Mouse (Mus musculus) stomach, embryonic 16.5 days (tissue): Measurements from ENCODE around the gene Pknox2. TPM values are rescaled to one million over a fixed set of nuclear protein-coding genes. Genes with fewer than 3 reads are reported as not detected.

Source experiments
- ATAC-seq: fragments of 200-750 bp; cut with Nextera tagmentation; 2 replicates; pipeline ENCODE4 v1.8.0; 2017; ENCODE audit warnings: moderate number of reproducible peaks, moderate TSS enrichment; ENCODE audit not compliant: insufficient read depth, low FRiP score
- H3K27ac ChIP-seq: fragments of 300-500 bp; sonication (generic); 2 replicates; pipeline ENCODE4 v1.5.1; 2014; ENCODE audit warnings: low read length
- H3K27me3 ChIP-seq: fragments of 300-500 bp; sonication (generic); 2 replicates; pipeline ENCODE4 v1.6.1; 2014; ENCODE audit warnings: low read length, control low read depth, mixed read lengths; ENCODE audit not compliant: control insufficient read depth, insufficient read depth
- H3K36me3 ChIP-seq: fragments of 300-500 bp; sonication (generic); 2 replicates; pipeline ENCODE4 v1.6.1; 2014; ENCODE audit warnings: low read length; ENCODE audit not compliant: control insufficient read depth, insufficient read depth
- H3K4me1 ChIP-seq: fragments of 300-500 bp; sonication (generic); 2 replicates; pipeline ENCODE4 v1.6.1; 2014; ENCODE audit warnings: low read length, control low read depth, mixed read lengths; ENCODE audit not compliant: control insufficient read depth, insufficient read depth
- H3K4me2 ChIP-seq: fragments of 300-500 bp; sonication (generic); 2 replicates; pipeline ENCODE4 v1.6.1; 2014; ENCODE audit warnings: low read depth, low read length, mixed read lengths
- H3K4me3 ChIP-seq: fragments of 300-500 bp; sonication (generic); replicated peaks from 2 replicates; pipeline ENCODE4 v1.5.1; 2014; ENCODE audit warnings: mild to moderate bottlenecking, low read length
- H3K9ac ChIP-seq: fragments of 300-500 bp; sonication (generic); 2 replicates; pipeline ENCODE4 v1.6.1; 2014; ENCODE audit warnings: low read length
- H3K9me3 ChIP-seq: fragments of 300-500 bp; sonication (generic); replicated peaks from 2 replicates; pipeline ENCODE4 v1.6.1; 2016; ENCODE audit warnings: low read length, control low read depth; ENCODE audit not compliant: control insufficient read depth
- WGBS: fragments of 180-500 bp; shearing (Covaris S2); extraction: QIAGEN DNeasy Blood & Tissue Kit; methylation state at CpG from one replicate; pipeline ENCODE4 v1.1.7; 2014; 5-methylcytosine and 5-hydroxymethylcytosine counted together
- polyA plus RNA-seq: library from polyadenylated mRNA; unstranded; fragments of >200 nt; fragmentation: Nextera tagmentation; extraction: Ambion mirVana; gene quantifications from 2 replicates; pipeline ENCODE4 v1.2.1, GENCODE M21; 2015

Pknox2 gene
- polyA plus RNA-seq, 1 experiment from 2014 or later = 10.2 TPM

DNA sequence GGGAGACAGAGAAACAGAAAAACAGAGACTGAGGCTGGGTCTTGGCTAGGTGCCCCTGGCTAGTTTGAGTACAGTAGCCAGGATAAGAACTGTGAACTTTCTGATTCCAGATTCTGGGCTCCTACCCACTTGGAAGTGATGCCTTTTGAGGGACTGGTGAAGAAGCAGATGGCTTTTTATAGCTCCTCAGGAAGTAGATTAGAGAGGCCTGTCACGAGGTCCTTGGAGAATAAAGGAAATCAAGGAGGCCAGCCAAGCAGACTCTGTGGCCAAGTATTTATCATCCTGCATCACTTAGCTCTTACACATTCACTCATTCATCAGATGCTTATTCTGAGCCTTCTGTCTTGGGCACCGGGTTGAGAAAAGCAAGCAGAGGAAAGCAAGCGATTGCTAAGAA is 28.8 kb upstream of the Pknox2 start:
- Histone ChIP-seq H3K27me3 (no peaks in the 10 kb centered on the region), H3K4me1 (0 out of 2 replicates have a peak, but pooled peaks cover 5% of the 10 kb centered on the region), H3K9ac (no peak overlapping the region), H3K36me3 (no peaks in the 10 kb centered on the region), H3K27ac (no peak overlapping the region), H3K4me3 (no peak overlapping the region), H3K9me3 (no peaks in the 10 kb centered on the region), H3K4me2 (no peak overlapping the region)
- WGBS = 61% methylated on average over 3 of the region's 3 CpGs
- ATAC-seq = no peak

DNA sequence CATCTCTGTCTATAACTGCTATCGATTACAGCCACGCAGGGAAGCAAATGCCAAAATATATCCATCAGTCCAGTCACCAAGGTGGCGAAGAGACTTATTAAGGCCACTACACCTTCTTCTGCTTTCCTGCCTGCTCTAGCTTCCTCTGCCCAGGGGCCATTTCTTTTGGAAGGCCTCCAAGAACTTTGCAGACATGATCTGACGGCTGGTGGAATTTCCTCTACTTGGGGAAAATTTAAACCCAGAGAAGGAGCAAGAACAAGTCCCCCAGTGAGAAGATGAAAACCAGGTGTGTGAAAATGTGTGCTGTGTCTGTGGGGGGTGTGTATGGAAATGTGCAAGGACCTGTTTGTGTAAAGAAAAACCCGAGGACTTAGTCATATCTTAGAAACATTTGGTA is 26.2 kb upstream of the Pknox2 start:
- H3K4me3 ChIP-seq = no peak overlapping the region
- H3K27ac ChIP-seq = no peak overlapping the region
- H3K27me3 ChIP-seq = no peaks in the 10 kb centered on the region
- WGBS = 53% methylated on average over 5 of the region's 5 CpGs
- H3K4me2 ChIP-seq = no peak overlapping the region
- no peaks in the 10 kb centered on the region for H3K36me3 ChIP-seq
- no peak for ATAC-seq
- no peaks in the 10 kb centered on the region for H3K9me3 ChIP-seq
- no peaks in the 10 kb centered on the region for H3K4me1 ChIP-seq
- no peak overlapping the region for H3K9ac ChIP-seq

DNA sequence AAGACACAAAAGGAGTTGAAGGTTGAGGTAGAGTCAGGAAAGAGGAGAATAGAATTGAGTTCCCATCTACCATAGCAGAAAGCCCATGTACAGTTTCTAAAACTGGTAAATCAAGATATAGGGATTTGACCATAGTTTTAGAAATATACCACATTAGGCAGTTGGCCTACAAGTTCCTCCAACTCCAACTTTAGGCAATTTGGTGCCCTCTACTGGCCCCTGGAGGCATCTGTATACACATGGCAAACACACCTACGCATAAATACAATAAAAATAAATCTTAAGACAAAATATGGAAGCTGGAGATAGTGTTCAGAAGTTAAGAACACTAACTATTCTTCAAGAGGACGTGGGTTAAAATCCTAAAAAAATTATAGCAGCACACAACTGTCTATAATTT is 19.7 kb upstream of the Pknox2 start:
- 77% methylated on average over 2 of the region's 2 CpGs for WGBS
- Histone ChIP-seq H3K9ac (no peak overlapping the region), H3K27me3 (no peaks in the 10 kb centered on the region), H3K4me3 (no peak overlapping the region), H3K4me2 (no peak overlapping the region), H3K9me3 (no peaks in the 10 kb centered on the region), H3K4me1 (no peaks in the 10 kb centered on the region), H3K27ac (no peak overlapping the region), H3K36me3 (no peaks in the 10 kb centered on the region)
- no peak for ATAC-seq

DNA sequence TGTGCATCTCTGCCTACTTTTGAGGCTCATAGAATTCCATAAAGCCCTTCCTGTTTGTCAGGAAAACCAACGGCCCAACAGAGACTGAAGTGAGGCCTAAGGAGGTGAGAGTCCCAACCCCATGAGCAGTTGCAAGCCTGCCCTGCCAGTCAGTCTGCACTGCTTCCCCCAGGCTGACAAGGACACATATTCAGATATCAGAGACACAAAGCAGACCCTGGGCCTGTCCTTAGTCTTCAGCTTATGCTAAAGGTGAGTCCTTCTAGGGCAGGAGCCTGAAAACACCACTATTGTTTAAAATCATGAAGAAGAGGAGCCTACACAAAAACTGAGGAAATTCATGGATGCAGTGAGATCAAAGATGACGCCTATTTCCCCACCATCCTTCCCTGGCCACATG is 13.5 kb upstream of the Pknox2 start:
- H3K4me1 ChIP-seq = no peaks in the 10 kb centered on the region
- H3K27me3 ChIP-seq = no peaks in the 10 kb centered on the region
- H3K4me2 ChIP-seq = no peak overlapping the region
- no peaks in the 10 kb centered on the region for H3K9me3 ChIP-seq
- H3K4me3 ChIP-seq = no peak overlapping the region
- no peak overlapping the region for H3K9ac ChIP-seq
- H3K36me3 ChIP-seq = no peaks in the 10 kb centered on the region
- WGBS = 73% methylated on average over 2 of the region's 2 CpGs
- no peak for ATAC-seq
- H3K27ac ChIP-seq = no peak overlapping the region

DNA sequence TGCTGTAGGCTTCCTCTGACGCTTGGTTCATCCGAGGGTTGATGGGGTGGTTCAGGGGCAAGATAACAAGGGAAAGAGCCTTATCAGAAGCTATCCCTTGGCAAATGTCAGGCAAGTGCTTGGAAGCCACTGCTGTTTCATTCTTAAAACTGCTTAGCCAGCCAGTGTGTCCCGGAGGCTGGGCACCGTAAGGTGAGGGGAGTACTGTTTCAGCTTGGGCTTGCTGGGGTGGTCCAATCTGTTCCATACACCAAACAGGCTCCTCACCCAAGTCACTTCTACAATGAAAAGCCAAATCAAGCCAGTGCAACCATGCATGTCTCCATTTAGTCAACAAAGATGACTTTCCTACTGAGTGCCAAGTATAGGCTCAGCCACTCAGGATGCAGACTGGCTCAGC is 679 bp upstream of the Pknox2 start:
- Histone ChIP-seq H3K9me3 (no peaks in the 10 kb centered on the region), H3K36me3 (no peaks in the 10 kb centered on the region), H3K4me3 (no peak overlapping the region), H3K27ac (no peak overlapping the region), H3K27me3 (0 out of 2 replicates have a peak, but pooled peaks cover 2% of the 10 kb centered on the region), H3K4me2 (no peak overlapping the region), H3K9ac (no peak overlapping the region), H3K4me1 (0 out of 2 replicates have a peak, but pooled peaks cover 4% of the 10 kb centered on the region)
- 67% methylated on average over 4 of the region's 4 CpGs for WGBS
- no peak for ATAC-seq

DNA sequence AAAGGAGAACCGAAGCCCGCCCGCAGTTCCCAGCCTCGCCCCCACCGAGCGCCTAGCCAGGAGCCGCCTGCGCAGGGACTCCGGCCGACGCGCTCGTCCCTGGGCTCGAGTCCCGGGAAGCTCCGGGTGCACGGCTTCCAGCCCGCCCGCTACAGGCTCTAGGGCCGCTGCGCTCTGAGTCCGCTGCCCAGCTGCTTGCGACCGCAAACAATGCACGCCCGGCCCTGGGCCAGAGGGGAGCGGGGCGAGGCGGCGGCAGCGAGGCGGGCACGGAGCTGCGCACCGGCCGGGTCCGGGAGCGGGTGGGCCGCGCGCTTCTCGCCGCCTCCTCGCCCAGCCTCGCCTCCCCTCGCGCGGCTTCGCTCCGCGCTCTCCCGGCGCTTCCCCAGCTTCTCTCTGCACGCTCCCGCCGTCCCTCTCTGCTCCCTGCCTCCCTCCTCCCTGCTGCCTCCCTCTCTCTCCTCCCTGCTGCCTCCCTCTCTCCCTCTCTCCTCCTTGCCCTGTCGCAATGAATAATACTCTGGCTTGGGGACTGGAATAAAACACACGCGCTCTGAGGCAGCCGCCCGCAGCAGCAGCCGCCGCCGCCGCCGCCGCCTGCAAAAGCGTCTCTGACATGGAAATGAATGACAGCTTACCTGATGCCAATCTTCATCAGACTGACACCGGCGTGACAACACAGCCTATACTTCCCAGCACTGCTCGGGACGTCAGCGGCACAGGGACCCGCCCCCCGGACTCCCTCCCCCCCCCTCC is 426 bp downstream of the Pknox2 start:
- Histone ChIP-seq H3K36me3 (no peaks in the 10 kb centered on the region), H3K9me3 (no peaks in the 10 kb centered on the region), H3K4me3 (peak overlapping the region; percentile 73), H3K9ac (peak overlapping the region; percentile 88), H3K27me3 (0 out of 2 replicates have a peak, but pooled peaks cover 2% of the 10 kb centered on the region), H3K27ac (peak overlapping the region; percentile 97), H3K4me1 (0 out of 2 replicates have a peak, but pooled peaks cover 4% of the 10 kb centered on the region), H3K4me2 (peak overlapping the region; percentile 83)
- ATAC-seq = peak; percentile 87
- 0% methylated on average over 65 of the region's 75 CpGs for WGBS

DNA sequence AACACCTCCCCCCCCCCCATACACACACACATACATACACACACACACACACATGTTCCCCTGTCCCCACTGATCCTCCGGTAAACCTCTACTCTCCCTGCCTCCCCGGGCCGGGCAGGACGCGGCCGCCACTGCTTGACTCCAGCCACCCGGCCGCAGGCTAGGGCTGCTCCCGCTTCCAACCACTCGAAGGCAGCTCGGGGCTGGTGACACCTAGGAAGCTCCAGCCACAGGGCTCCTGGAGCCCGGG is 929 bp downstream of the Pknox2 start:
- peak overlapping the region; percentile 97 for H3K27ac ChIP-seq
- peak overlapping the region; percentile 83 for H3K4me2 ChIP-seq
- H3K9me3 ChIP-seq = no peaks in the 10 kb centered on the region
- H3K4me3 ChIP-seq = peak overlapping the region; percentile 73
- no peaks in the 10 kb centered on the region for H3K36me3 ChIP-seq
- WGBS = 0% methylated on average over 12 of the region's 12 CpGs
- peak; percentile 48; the same call in 1 of the 2 replicates for ATAC-seq
- 0 out of 2 replicates have a peak, but pooled peaks cover 2% of the 10 kb centered on the region for H3K27me3 ChIP-seq
- H3K9ac ChIP-seq = peak overlapping the region; percentile 88
- H3K4me1 ChIP-seq = 0 out of 2 replicates have a peak, but pooled peaks cover 4% of the 10 kb centered on the region

DNA sequence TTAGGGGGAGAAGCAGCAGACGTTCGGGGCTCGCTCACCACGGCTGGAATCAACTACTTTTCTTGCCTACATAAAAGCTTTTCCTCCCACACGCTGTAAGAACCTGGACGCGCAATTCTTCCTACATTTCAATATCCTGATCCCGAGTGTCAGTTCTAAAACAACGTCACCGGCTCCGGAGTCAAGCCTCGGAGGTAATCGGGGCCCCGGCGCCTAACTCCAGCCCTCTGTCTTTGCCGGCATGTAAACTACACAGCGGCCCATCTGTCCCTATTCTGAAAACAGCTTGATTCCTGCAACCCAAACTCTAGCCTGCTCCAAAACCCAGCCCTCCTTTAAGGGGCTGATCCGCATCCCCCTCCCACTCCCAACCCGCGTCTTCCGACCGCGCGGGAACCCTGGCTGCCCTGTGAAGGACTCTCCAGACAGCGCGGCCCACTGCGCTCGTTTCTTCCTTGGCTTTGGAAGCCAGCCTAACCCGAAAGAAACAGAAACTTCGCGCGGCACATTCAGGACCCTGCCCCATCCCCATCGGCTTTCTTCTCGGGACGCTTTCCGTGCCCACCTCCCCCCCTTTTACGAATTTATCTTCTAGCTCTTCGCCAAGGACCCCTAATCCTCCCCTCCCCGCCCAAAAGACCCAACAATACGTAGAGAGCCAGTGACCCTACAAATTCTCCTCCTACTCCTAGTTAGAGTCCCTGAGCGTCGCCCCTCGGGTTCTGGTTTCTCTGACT is 1.4 kb downstream of the Pknox2 start:
- Histone ChIP-seq H3K36me3 (no peaks in the 10 kb centered on the region), H3K27ac (peak overlapping the region; percentile 97), H3K4me2 (peak overlapping the region; percentile 83), H3K9ac (peak overlapping the region; percentile 88), H3K9me3 (no peaks in the 10 kb centered on the region), H3K4me3 (peak overlapping the region; percentile 73), H3K4me1 (0 out of 2 replicates have a peak, but pooled peaks cover 6% of the 10 kb centered on the region), H3K27me3 (0 out of 2 replicates have a peak, but pooled peaks cover 2% of the 10 kb centered on the region)
- ATAC-seq = no peak
- 1% methylated on average over 43 of the region's 43 CpGs for WGBS

DNA sequence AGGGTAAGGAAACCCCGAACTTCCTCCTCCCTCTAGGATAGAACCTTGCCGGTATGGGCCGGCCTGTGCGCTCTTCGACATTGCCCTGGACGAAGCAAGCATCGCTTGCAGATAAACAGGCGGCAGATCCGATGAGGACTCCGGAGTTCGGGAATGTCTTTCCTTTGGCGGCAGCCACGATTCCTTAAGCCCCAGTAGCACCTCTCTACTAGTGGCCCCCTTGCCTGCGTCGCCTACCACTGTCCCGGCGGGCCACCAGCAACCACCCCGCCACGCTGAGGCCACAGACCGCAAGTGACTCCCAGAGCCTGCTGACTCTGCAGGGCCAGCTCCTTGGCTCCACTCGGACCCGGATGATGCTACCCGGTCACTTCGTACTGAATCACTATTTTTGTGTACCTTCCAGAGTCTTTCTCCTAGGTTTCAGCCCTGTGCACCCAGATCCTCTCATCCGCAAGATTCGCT is 2.0 kb downstream of the Pknox2 start:
- WGBS = 3% methylated on average over 26 of the region's 26 CpGs

More for the DNA sequence above, 2.0 kb downstream of the Pknox2 start:
- peaks cover 12% of the 10 kb centered on the region; the same call in 1 of the 2 replicates for H3K4me1 ChIP-seq
- ATAC-seq = no peak
- H3K4me2 ChIP-seq = peak overlapping the region; percentile 83
- H3K36me3 ChIP-seq = no peaks in the 10 kb centered on the region
- H3K27ac ChIP-seq = peak overlapping the region; percentile 97
- no peaks in the 10 kb centered on the region for H3K9me3 ChIP-seq
- H3K27me3 ChIP-seq = 0 out of 2 replicates have a peak, but pooled peaks cover 2% of the 10 kb centered on the region
- peak overlapping the region; percentile 73 for H3K4me3 ChIP-seq
- H3K9ac ChIP-seq = peak overlapping the region; percentile 88
